Mouse (Mus musculus): ENCODE results near the gene Nxpe4. TPM values are rescaled to one million over a fixed set of nuclear protein-coding genes. Genes with fewer than 3 reads are reported as not detected.
A peak's percentile ranks its signal among the peaks of the same experiment; 100 is the strongest.

Nxpe4 gene
- polyA plus RNA-seq, 1 experiment = 4.7 TPM

DNA sequence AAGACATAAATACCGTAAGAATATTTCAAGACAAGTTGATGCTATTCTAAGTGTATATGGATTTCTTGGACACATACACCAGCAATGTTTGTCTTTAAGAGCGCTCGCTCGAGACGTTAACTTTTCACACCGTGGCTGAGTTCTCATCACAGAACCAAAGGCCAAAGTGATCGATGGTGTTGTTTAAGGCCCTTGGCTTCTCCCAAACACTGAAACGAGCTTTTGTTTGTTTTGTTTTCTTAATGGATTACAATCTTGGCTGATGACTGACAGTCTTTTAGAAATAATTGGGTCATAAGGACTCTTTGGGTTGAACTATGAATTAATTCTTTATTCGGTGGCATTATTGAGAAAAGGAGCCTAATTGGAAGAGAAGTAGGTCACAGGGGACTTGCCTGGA, 183.6 kb downstream of the Nxpe4 start:
- TF ChIP-seq GATA1 (IDR thresholded peaks at IDR 0.05; ENCODE audit: low read length) = no peak

GRCm38 (mm10) chr9:48345866-48346265, 184.0 kb downstream of the Nxpe4 start:
- TF ChIP-seq GATA1 (IDR thresholded peaks at IDR 0.05; ENCODE audit: low read length) = no peak

DNA sequence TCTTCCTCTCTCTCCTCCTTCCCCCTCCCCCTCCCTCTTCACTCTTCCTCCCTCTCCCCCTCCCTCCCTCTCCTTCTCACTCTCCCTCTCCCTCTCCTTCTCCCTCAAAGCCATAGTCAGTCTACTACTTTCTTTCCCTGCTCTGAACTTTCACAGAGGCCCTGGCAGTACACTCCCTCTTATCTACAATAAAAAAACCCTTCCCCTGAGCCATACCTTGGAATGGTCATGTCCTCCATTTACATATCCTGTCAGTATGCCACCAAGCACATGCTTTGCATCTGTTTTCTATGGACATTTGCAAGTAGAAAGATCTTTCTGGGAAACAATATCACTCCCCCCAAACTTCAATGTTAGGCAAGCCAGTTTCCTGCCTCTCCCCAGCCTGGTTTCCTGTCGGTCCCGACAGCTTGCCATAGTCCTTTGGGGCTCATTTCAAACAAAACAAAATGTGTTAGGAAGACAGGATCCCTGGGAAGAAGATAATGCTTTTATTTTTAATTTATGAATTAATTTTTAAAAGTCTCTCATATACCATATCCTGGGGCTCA, 191.4 kb downstream of the Nxpe4 start, which contains the start of gene Nxpe2:
Gene Nxpe2 (minus strand): TSS at position 307 of the 551 bp plus-strand sequence.
- no peak for TF ChIP-seq GATA1 (IDR thresholded peaks at IDR 0.05; ENCODE audit: low read length)

DNA sequence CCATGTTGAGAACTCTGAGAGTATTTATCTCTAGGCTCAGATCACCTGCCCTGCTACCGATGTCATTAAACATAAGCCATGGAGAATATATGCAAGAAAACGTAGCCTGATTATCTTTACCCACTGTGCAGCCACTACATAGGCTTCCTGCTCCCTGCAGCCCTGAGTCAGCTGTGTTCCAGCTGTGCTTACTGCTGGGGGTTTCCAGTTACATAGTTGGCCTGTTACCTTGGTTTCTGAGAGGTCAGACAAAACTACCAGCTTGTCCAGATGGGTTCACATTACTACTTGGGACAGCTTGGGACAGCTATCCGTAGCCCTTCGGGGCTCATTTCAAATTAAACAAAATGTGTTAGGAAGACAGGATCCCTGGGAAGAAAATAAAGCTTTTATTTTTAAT, 192.3 kb downstream of the Nxpe4 start:
- peak; percentile 19 for TF ChIP-seq GATA1 (IDR thresholded peaks at IDR 0.05; ENCODE audit: low read length)

DNA sequence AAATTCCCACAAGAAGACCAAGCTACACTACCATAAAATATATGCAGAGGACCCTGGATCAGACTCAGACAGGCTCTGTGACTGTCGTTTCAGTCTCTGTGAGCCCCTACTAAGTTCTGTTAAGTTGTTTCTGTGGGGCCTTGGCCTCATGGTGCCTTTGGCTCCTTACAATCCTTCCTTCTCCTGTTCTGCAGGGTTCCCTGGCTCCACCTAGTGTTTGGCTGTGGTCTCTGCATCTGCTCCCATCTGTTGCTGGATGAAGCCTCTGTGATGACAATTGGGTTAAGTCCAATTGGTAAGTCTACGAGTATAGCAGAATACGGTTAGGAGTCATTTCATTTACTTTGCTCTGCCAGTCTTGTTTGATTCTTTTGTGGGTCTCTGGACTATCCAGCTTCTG, 193.0 kb downstream of the Nxpe4 start:
- TF ChIP-seq GATA1 (IDR thresholded peaks at IDR 0.05; ENCODE audit: low read length) = no peak

DNA sequence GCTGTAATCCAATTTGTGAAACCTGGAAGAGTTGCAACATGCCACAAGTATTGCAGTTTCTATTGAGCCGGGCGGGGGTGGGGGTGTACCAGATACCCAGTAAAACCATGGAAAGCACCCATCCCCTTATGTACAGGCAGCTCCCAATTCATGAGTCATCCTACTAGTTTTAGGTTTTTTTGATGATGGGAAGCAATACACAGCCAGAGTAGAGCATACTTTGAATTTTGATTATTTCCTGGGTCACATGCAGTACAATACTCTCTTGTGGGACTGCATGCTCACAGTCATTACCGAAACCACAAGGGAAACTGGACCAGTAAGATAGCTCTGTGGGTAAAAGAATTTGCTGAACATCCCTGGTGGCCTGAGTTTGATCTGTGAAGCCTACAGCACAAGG, 195.3 kb downstream of the Nxpe4 start:
- peak; percentile 34 for TF ChIP-seq GATA1 (IDR thresholded peaks at IDR 0.05; ENCODE audit: low read length)

DNA sequence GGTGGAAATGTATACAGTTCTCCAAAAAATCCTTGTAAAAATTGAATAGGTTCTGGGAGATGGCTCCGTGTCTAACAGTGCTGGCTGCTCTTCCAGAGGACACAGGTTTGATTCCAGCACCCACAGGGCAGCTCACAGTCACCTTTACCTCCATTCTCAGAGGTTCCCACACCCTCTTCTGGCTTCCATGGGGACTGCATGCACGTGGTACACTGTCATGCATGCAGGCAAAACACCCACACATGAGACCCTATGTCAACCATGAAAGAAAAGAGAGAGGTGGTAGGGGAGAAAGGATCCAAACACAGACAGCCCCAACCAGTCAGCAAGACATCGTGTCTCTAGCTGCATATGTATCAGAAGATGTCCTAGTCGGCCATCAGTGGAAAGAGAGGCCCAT, 199.0 kb downstream of the Nxpe4 start:
- TF ChIP-seq GATA1 (IDR thresholded peaks at IDR 0.05; ENCODE audit: low read length) = no peak

GRCm38 (mm10) chr9:48361815-48362631, 200.2 kb downstream of the Nxpe4 start:
- TF ChIP-seq GATA1 (IDR thresholded peaks at IDR 0.05; ENCODE audit: low read length) = peak; percentile 60

DNA sequence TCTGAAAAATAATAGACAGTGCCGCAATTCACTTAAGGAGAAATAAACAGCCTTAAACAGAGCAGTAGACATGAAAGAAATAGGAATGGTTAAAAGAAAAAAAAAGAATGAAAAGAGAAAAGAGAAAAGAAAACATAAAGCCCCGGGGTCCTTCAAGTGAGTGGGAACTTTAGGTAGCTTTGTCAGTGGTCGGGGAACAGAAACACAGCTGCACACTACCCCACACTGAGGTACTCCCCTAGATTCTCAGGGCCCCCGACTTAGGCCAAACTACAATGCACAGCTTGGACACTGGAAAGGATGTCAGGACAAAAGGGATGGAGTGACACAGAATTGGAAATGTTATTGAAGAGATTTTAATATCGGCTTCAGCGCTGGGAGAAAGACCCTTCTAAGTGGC, 200.9 kb downstream of the Nxpe4 start:
- no peak for TF ChIP-seq GATA1 (IDR thresholded peaks at IDR 0.05; ENCODE audit: low read length)

DNA sequence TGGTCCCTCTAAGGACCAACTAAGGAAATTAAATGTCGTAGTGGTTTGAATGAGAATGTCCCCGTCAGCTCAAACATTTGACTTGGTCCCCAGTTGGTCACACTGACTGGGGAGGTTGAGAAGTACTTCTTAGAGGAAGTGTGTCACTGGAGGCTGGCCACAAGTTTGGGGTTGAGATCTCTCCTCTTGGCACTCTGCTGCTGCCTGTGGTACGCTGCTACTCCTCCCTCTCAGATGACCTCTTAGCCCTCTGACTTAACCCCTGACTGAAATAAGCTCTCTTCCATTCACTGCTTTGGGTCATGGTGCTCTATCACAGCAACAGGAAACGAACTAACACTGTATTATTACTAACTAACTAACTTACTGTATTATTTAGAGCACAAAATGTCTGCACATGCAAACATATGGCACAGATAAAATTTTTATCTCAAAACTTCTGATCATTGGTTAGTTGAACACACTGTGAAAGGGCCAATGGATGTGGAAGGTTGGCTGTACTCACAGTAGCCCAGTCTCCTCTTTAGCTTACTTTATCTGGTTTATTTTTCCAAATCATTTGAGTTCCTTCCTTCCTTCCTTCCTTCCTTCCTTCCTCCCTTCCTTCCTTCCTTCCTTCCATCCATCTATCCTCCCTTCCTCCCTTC, 211.5 kb downstream of the Nxpe4 start:
- TF ChIP-seq GATA1 (IDR thresholded peaks at IDR 0.05; ENCODE audit: low read length) = no peak

DNA sequence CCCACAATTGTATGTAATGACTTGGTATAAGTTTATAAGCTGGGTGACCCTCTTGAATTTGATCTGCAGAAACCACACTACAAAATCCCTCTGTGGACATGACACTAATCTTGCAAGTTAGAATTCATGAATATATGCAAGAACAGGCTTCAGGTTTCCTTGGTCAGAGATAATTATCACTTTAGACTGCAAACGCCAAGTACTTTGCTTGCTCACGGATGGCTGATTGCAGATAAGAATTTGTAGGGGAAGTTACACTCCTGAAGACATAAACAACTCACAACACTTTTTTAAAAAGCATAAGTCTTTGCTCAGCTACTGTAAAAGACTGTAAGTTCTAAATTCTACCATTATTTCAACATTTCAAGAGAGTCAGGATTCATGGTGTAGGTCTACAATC, 212.5 kb downstream of the Nxpe4 start:
- TF ChIP-seq GATA1 (IDR thresholded peaks at IDR 0.05; ENCODE audit: low read length) = peak; percentile 74

DNA sequence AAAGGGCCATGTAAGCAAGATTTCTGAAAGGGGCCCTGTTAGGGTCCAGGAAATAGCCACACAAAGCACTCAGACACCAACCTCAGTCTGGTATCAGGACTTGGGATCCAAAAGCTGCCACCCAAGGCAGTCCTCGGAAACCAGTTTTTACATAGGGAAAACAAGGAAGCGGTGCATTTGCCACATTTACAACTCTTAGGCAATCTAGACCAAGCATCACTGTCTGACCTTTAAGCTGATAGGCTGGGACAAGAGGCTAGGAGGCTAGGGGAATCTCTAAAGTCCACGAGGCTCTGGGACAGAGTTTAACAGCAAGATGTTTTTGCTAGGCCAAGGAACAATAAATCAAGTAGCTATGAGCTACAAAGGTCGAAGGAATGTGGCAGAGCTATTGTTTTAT, 226.6 kb downstream of the Nxpe4 start:
- TF ChIP-seq GATA1 (IDR thresholded peaks at IDR 0.05; ENCODE audit: low read length) = no peak

GRCm38 (mm10) chr9:48389983-48390382, 228.2 kb downstream of the Nxpe4 start:
- TF ChIP-seq GATA1 (IDR thresholded peaks at IDR 0.05; ENCODE audit: low read length) = no peak

DNA sequence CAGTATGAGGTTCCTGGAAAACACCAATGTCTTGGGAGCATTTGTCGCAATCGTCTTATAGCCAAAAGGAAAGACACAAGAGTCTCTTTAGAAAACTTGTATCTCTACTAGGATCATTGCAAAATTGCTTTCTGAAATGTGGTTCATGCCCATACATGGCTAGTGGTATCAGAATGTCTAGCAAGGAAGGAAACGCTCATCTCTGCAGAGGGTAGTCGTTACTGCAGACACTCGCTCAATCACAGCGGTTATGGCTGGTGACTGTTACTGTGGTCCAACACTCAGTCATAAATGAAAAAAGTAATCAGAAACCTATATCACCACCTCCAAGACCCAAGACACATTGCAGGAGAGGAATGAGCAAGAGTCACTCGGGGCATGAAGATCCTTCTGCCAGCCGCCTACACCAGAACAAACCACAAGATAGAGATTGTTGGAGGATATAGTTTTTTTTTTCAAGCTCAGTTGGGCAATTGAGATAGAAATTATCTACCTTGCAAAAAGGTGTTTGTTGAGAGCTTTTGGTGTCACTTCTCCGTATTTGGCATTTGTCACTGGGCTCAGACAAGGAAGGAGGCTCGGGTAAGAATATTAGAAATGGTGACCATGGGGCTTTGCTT, 241.9 kb downstream of the Nxpe4 start:
- TF ChIP-seq GATA1 (IDR thresholded peaks at IDR 0.05; ENCODE audit: low read length) = no peak

- no peak for TF ChIP-seq GATA1 (IDR thresholded peaks at IDR 0.05; ENCODE audit: low read length)
Measured at GRCm38 (mm10) chr9:48404687-48405086, 242.9 kb downstream of the Nxpe4 start.
